Comparison of ENCODE assay signal across 9 mouse cellular contexts in genomic region chr4:154641296-154642110, GRCm38 (mm10). TPM values are rescaled to one million over a fixed set of nuclear protein-coding genes. Genes with fewer than 3 reads are reported as not detected.
DNase-seq lines count a peak whose midpoint lies in the region; ATAC-seq and TF ChIP-seq lines count a peak whose summit lies in the region.
"Had no signal": no experiment of that assay in that cellular context is flagged by ENCODE, and none has a peak within 500 bp of the region (broad histone marks: within the 10 kb centered on the region; RNA-seq: fewer than 3 reads in every experiment).

No protein-coding gene starts in this region.

- 2% methylated on average over 32 of the region's 32 CpGs for WGBS in heart, embryonic 10.5 days
- 4% methylated on average over 32 of the region's 32 CpGs for WGBS in lung, embryonic 15.5 days
- 20% methylated on average over 32 of the region's 32 CpGs for WGBS in lung, adult 2 months
- 1% methylated on average over 32 of the region's 32 CpGs for WGBS in hindbrain, embryonic 12.5 days

- ATAC-seq in lung, embryonic 15.5 days (ENCODE audit: borderline replicate concordance, extremely low read depth, low FRiP score, low TSS enrichment), result no peak
- no peak for ATAC-seq in hindbrain, embryonic 12.5 days (ENCODE audit: low FRiP score)

- H3K27me3 ChIP-seq in heart, embryonic 10.5 days (ENCODE audit: insufficient read depth, poor library complexity, severe bottlenecking), result peaks cover 100% of the 10 kb centered on the region
- peaks cover 80% of the 10 kb centered on the region for H3K27me3 ChIP-seq in lung, embryonic 15.5 days
- H3K27me3 ChIP-seq in hindbrain, embryonic 12.5 days, result peaks cover 95% of the 10 kb centered on the region

- no peak for TF ChIP-seq POLR2A in lung, adult 2 months (IDR thresholded peaks at IDR 0.05; ENCODE audit: borderline replicate concordance, extremely low read depth, low read depth, low read length)

- TF ChIP-seq CTCF in lung, adult 2 months (IDR thresholded peaks at IDR 0.05; ENCODE audit: insufficient read depth, low read length), result no peak

- no peak for DNase-seq in heart, embryonic 10.5 days (ENCODE audit: low spot score)
- DNase-seq in heart, adult 11 months, result no peak
- DNase-seq in lung, adult 2 months, result no peak
- peak; percentile 42 for DNase-seq in retina, embryonic 14.5 days (ENCODE audit: low spot score)
- DNase-seq in spleen, adult 18-20 months, result no peak
- DNase-seq in cerebellum, postnatal 36 days, result no peak
- DNase-seq: cerebellum, adult 8-10 months had no signal

- H3K9me3 ChIP-seq in heart, embryonic 10.5 days, result no peaks in the 10 kb centered on the region
- H3K9me3 ChIP-seq in lung, embryonic 15.5 days, result no peaks in the 10 kb centered on the region
- H3K9me3 ChIP-seq in hindbrain, embryonic 12.5 days (replicated peaks), result 0 out of 2 replicates have a peak, but pooled peaks cover 5% of the 10 kb centered on the region

- no peak overlapping the region for H3K9ac ChIP-seq in lung, embryonic 15.5 days
- no peak overlapping the region for H3K9ac ChIP-seq in hindbrain, embryonic 12.5 days

- H3K4me1 ChIP-seq in heart, embryonic 10.5 days, result peaks cover 68% of the 10 kb centered on the region
- peaks cover 19% of the 10 kb centered on the region for H3K4me1 ChIP-seq in lung, embryonic 15.5 days
- H3K4me1 ChIP-seq in lung, adult 2 months (ENCODE audit: control insufficient read depth, insufficient read depth, low read length), result 0 out of 2 replicates have a peak, but pooled peaks cover 2% of the 10 kb centered on the region
- peaks cover 34% of the 10 kb centered on the region for H3K4me1 ChIP-seq in hindbrain, embryonic 12.5 days

- peak overlapping the region; percentile 36; the same call in 1 of the 2 replicates for H3K4me2 ChIP-seq in lung, embryonic 15.5 days
- H3K4me2 ChIP-seq in hindbrain, embryonic 12.5 days (replicated peaks), result peak overlapping the region; percentile 32

- H3K36me3 ChIP-seq in heart, embryonic 10.5 days, result no peaks in the 10 kb centered on the region
- H3K36me3 ChIP-seq in lung, embryonic 15.5 days, result no peaks in the 10 kb centered on the region
- no peaks in the 10 kb centered on the region for H3K36me3 ChIP-seq in hindbrain, embryonic 12.5 days

- H3K27ac ChIP-seq in heart, embryonic 10.5 days, result peak overlapping the region; percentile 62; the same call in 1 of the 2 replicates
- H3K27ac ChIP-seq in lung, embryonic 15.5 days, result no peak overlapping the region
- H3K27ac ChIP-seq in hindbrain, embryonic 12.5 days, result no peak overlapping the region

- H3K4me3 ChIP-seq in heart, embryonic 10.5 days, result peak overlapping the region; percentile 39
- H3K4me3 ChIP-seq in lung, embryonic 15.5 days, result no peak overlapping the region
- no peak overlapping the region for H3K4me3 ChIP-seq in lung, adult 2 months (replicated peaks; ENCODE audit: extremely low read depth, low read depth, low read length)
- peak overlapping the region; percentile 11 for H3K4me3 ChIP-seq in hindbrain, embryonic 12.5 days

RNA-seq across cellular contexts. Expression of gene Prdm16, which starts 4.8 kb away (rescaled TPM):
- polyA plus RNA-seq in heart, embryonic 10.5 days (2016; fragmentation: Nextera tagmentation; extraction: Ambion mirVana), result 13.9 and 16.8 TPM in 2 replicates
- 20.3 and 22.4 TPM in 2 replicates for polyA plus RNA-seq in lung, embryonic 15.5 days (2015; fragmentation: Nextera tagmentation; extraction: Ambion mirVana)
- polyA plus RNA-seq in lung, adult 2 months (2012; rRNA removed), result 17.7 and 18.3 TPM in 2 replicates
- polyA plus RNA-seq in hindbrain, embryonic 12.5 days (2016; fragmentation: Nextera tagmentation; extraction: Ambion mirVana), result 26.4 and 32.3 TPM in 2 replicates

RNA-seq across cellular contexts. Expression of gene Actrt2, which starts 26.2 kb away (rescaled TPM):
- not detected in 2 replicates for polyA plus RNA-seq in heart, embryonic 10.5 days (2016; fragmentation: Nextera tagmentation; extraction: Ambion mirVana)
- not detected in 2 replicates for polyA plus RNA-seq in lung, embryonic 15.5 days (2015; fragmentation: Nextera tagmentation; extraction: Ambion mirVana)
- polyA plus RNA-seq in lung, adult 2 months (2012; rRNA removed), result not detected in 2 replicates
- polyA plus RNA-seq in hindbrain, embryonic 12.5 days (2016; fragmentation: Nextera tagmentation; extraction: Ambion mirVana), result not detected in 2 replicates

Comparison
In these comparisons a context has a peak if more than half of its experiments do, and no peak if none do; other contexts are left out.
1. H3K4me3 ChIP-seq: peak in heart, embryonic 10.5 days (single experiment) and hindbrain, embryonic 12.5 days (single experiment); none in lung, embryonic 15.5 days (single experiment) and lung, adult 2 months (single experiment).